Comparison of ENCODE assay signal across 13 mouse cellular contexts in the genomic region with DNA sequence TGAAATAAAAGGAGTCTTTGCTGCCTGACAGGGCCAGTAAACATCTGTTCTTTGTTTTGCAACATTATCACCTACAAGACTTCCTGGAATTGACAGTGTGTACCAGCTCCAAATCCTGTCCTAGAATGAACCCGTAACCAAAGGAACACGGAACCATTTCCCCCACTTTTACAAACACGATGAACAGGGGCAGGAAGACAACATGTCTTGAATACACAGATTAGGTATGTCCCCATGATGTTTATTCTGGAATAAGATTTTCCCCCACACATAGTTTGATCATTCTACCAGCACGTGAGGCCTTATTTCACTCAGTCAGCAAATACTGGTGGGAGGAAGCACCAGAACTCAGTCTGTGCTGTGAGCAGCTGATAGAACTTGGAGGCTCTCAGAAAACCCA.
DNase-seq lines count a peak whose midpoint lies in the region; ATAC-seq and TF ChIP-seq lines count a peak whose summit lies in the region.
"Had no signal": no experiment of that assay in that cellular context is flagged by ENCODE, and none has a peak within 500 bp of the region (broad histone marks: within the 10 kb centered on the region; RNA-seq: fewer than 3 reads in every experiment).

No protein-coding gene starts in this region.

- no peak for TF ChIP-seq EP300 in stomach, postnatal 0 days (optimal IDR thresholded peaks at IDR 0.05)

- H3K36me3 ChIP-seq in lung, embryonic 16.5 days (ENCODE audit: control insufficient read depth, insufficient read depth, low read length): peaks cover 2% of the 10 kb centered on the region; the same call in 1 of the 2 replicates
- H3K36me3 ChIP-seq in midbrain, embryonic 10.5 days: no peaks in the 10 kb centered on the region
- H3K36me3 ChIP-seq in stomach, postnatal 0 days (ENCODE audit: control insufficient read depth, insufficient read depth, low read length): 0 out of 2 replicates have a peak, but pooled peaks cover 4% of the 10 kb centered on the region
- H3K36me3 ChIP-seq: stomach, embryonic 15.5 days had no signal

- no peak overlapping the region for H3K4me3 ChIP-seq in brown adipose tissue, adult 24 weeks (ENCODE audit: insufficient read depth, low read depth, low read length)
- no peak overlapping the region for H3K4me3 ChIP-seq in lung, embryonic 16.5 days (ENCODE audit: low read length)
- H3K4me3 ChIP-seq in midbrain, embryonic 10.5 days: no peak overlapping the region
- no peak overlapping the region for H3K4me3 ChIP-seq in stomach, postnatal 0 days (ENCODE audit: low read depth, low read length)
- H3K4me3 ChIP-seq: stomach, embryonic 15.5 days had no signal

- H3K9ac ChIP-seq in lung, embryonic 16.5 days (ENCODE audit: low read length): no peak overlapping the region
- no peak overlapping the region for H3K9ac ChIP-seq in stomach, postnatal 0 days (ENCODE audit: low read length)
- H3K9ac ChIP-seq: stomach, embryonic 15.5 days had no signal

- no peak for TF ChIP-seq CTCF in stomach, postnatal 0 days (IDR thresholded peaks at IDR 0.05; ENCODE audit: low read depth)

- no peaks in the 10 kb centered on the region for H3K27me3 ChIP-seq in lung, embryonic 16.5 days (ENCODE audit: control insufficient read depth, insufficient read depth, low read depth, low read length)
- H3K27me3 ChIP-seq in midbrain, embryonic 10.5 days (ENCODE audit: low read depth, poor library complexity, severe bottlenecking): no peaks in the 10 kb centered on the region
- no peaks in the 10 kb centered on the region for H3K27me3 ChIP-seq in stomach, postnatal 0 days (ENCODE audit: control insufficient read depth, insufficient read depth, low read length)
- H3K27me3 ChIP-seq: megakaryocyte, embryonic 14.5 days; stomach, embryonic 15.5 days had no signal

- 60% methylated on average over 4 of the region's 4 CpGs for WGBS in lung, embryonic 16.5 days
- 87% methylated on average over 4 of the region's 4 CpGs for WGBS in midbrain, embryonic 10.5 days
- WGBS in stomach, postnatal 0 days: 70% methylated on average over 4 of the region's 4 CpGs

- peak; percentile 43 for DNase-seq in kidney, adult 9 months
- no peak for DNase-seq in kidney, postnatal 10 days
- peak; percentile 83 to 90 for DNase-seq in heart, adult 9 months (ENCODE audit: low spot score in 2 of 2)
- no peak for DNase-seq in midbrain, embryonic 10.5 days (ENCODE audit: low spot score)
- no peak for DNase-seq in stomach, postnatal 0 days (ENCODE audit: low spot score)
- DNase-seq: adrenal gland, postnatal 14 days; right cerebral cortex, postnatal 25 days; thymus, postnatal 4 days had no signal

- peak; percentile 79 for ATAC-seq in lung, embryonic 16.5 days (ENCODE audit: low read depth)
- ATAC-seq in stomach, postnatal 0 days (ENCODE audit: low FRiP score, low TSS enrichment): no peak
- ATAC-seq: hindbrain, postnatal 0 days had no signal

- H3K27ac ChIP-seq in brown adipose tissue, adult 24 weeks (replicated peaks; ENCODE audit: low read depth, low read length): peak overlapping the region; percentile 75
- peak overlapping the region; percentile 31 for H3K27ac ChIP-seq in lung, embryonic 16.5 days (ENCODE audit: low read length)
- no peak overlapping the region for H3K27ac ChIP-seq in midbrain, embryonic 10.5 days (replicated peaks)
- H3K27ac ChIP-seq in stomach, postnatal 0 days (replicated peaks): no peak overlapping the region
- H3K27ac ChIP-seq: hindbrain, postnatal 0 days; stomach, embryonic 15.5 days had no signal

- no peak overlapping the region for H3K4me2 ChIP-seq in lung, embryonic 16.5 days (ENCODE audit: low read depth, low read length)
- H3K4me2 ChIP-seq in stomach, postnatal 0 days (replicated peaks; ENCODE audit: low read depth): no peak overlapping the region
- H3K4me2 ChIP-seq: stomach, embryonic 15.5 days had no signal

- H3K4me1 ChIP-seq in brown adipose tissue, adult 24 weeks (ENCODE audit: control insufficient read depth, insufficient read depth, insufficient read length, low read length): peaks cover 6% of the 10 kb centered on the region
- no peaks in the 10 kb centered on the region for H3K4me1 ChIP-seq in lung, embryonic 16.5 days (replicated peaks; ENCODE audit: control insufficient read depth, insufficient read depth, low read length)
- no peaks in the 10 kb centered on the region for H3K4me1 ChIP-seq in midbrain, embryonic 10.5 days
- H3K4me1 ChIP-seq in stomach, postnatal 0 days (replicated peaks; ENCODE audit: control insufficient read depth, insufficient read depth): no peaks in the 10 kb centered on the region
- H3K4me1 ChIP-seq: stomach, embryonic 15.5 days had no signal

- no peaks in the 10 kb centered on the region for H3K9me3 ChIP-seq in lung, embryonic 16.5 days (ENCODE audit: control insufficient read depth, low read length)
- no peaks in the 10 kb centered on the region for H3K9me3 ChIP-seq in midbrain, embryonic 10.5 days (replicated peaks)
- H3K9me3 ChIP-seq in stomach, postnatal 0 days (ENCODE audit: control insufficient read depth, low read length): no peaks in the 10 kb centered on the region
- H3K9me3 ChIP-seq: stomach, embryonic 15.5 days had no signal

Comparison
In these comparisons a context has a peak if more than half of its experiments do, and no peak if none do; other contexts are left out.
1. DNase-seq: peak in kidney, adult 9 months (single experiment) and heart, adult 9 months (2 of 2); none in kidney, postnatal 10 days (single experiment), midbrain, embryonic 10.5 days (single experiment) and stomach, postnatal 0 days (single experiment).
2. H3K27ac ChIP-seq: peak in brown adipose tissue, adult 24 weeks (single experiment) and lung, embryonic 16.5 days (single experiment); none in midbrain, embryonic 10.5 days (single experiment) and stomach, postnatal 0 days (single experiment).